Mouse (Mus musculus): ENCODE results near the gene Tbc1d10c.

Gene Tbc1d10c

DNA sequence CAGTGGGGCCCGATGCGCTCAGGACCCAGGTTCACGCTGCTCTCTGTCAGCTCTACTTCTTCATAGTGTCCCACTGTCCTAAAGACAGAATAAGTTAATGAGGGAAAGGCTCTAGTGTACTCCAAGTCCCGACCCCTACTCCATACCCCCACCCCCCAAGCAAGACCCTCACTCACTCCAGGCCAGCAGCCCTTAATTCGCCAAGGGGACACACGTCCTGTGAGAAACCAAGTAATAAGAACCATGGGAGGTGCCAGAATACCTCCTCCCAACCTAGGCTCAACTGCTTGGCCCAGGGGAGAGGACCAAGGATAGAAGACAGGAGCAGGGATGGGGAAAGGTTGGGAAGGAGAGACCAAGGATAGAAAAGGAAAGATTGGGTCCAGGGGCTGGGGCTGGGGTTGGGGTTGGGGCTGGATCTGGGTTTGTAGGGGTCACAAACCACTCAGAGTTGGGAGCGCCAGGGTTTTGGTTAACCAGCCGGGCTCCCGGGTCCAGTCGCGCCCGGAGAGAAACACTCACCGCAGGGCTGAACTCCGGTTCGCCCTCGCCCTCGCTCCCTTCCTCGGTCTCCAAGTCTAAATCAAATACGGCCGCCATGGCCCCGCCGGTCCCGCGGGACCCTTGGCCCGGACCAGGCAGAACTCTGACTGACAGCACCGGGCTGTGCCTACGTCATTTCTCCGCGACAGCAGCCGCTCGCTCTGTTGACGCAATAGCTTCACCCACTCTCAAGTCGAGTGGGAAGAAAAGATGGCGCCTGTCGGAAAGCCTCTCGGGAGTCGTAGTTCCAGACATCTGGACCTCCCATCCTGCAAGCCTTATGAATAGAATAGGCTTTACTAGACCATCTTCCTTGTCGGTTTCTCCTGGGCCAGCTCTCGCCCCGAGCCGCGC lies 28.2 kb downstream of the Tbc1d10c start, which contains the start of gene Rps6kb2:
TSS of gene Rps6kb2 (minus strand) at position 709 of the 897 bp plus-strand sequence.
- DNase-seq (ENCODE audit: inconsistent ontology term) = peak; percentile 89

DNA sequence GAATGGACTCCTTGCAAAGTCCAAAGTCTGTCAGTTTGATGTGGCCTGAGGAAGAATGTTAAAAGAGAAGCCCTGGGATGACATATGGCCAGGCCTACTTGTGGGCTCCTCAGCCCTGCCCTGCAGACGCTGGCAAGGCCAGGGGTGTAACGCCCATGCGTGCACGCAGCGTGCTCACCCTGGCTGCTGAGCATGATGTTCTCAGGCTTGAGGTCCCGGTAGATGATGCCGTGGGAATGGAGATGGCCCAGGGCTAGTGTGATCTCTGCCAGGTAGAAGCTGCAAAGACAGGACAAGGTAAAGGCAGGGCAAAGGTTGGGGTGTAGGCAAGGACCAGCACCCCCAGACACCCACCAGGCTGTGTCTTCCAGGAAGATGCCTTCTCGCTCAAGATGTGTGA lies 32.0 kb downstream of the Tbc1d10c start:
- DNase-seq (ENCODE audit: inconsistent ontology term) = no peak

DNA sequence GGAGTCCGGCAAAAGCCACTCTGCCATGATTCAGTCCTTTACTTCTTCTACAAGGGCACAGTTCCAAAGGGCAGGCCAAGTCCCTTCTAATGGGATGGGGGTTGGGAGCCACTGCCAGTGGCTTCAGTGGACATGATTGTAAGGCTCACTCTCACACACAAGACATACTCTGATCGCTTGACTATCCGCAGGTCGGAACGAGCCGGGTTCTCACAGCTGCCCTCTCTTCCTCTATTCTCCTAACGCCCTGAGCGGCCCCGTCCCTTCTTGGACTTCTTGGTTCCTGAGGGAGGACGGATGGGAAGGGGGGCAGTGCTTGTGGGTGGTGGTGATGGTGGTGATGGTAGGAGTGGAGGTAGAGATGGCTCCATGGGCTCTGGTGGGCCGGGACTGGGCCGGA lies 34.3 kb downstream of the Tbc1d10c start:
- DNase-seq (ENCODE audit: inconsistent ontology term) = no peak

GRCm38 (mm10) chr19:4156073-4156579 lies 35.0 kb downstream of the Tbc1d10c start:
- DNase-seq (ENCODE audit: inconsistent ontology term) = no peak

- peak; percentile 48 for DNase-seq (ENCODE audit: inconsistent ontology term)
Measured at GRCm38 (mm10) chr19:4155223-4156072, 35.6 kb downstream of the Tbc1d10c start.

DNA sequence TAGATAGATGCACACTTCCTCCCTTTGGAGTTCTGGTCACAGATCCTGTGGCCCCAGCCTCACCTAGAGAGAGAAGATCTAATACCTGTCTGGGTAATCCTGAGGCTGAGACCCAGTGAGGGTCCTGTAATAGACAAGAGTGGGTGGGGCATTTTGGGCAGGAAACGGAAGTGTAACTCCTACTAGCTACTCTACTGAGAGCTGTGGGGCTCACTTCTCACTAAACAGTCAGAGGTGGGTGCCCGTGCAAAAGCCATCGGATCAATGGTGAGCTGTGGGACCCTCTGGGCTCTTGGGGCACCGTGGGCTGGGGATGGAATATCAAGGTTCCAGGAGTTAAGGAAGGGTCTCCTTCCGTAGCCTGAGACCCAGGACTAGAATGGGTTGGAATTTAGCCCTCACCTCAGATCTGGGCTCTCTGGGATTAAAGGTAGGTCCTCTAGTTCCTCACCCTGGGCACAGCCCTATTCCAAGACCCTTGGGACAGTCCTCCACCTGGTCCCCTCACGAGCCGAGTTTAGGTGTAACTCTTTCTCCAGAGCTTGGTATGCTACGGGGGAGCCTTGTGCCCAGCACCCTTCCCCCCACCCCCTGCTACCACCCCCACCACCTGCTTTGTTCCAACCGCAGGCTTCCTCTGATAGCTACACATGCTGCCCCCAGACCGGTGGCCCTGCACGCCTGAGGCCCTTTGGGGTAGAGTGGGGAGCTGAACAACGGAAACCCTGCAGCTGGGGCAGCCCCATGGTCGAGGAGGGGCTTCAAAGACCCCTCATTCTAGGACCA lies 36.5 kb downstream of the Tbc1d10c start:
- DNase-seq (ENCODE audit: inconsistent ontology term) = no peak

- no peak for DNase-seq (ENCODE audit: inconsistent ontology term)
Measured at GRCm38 (mm10) chr19:4153232-4153654, 37.8 kb downstream of the Tbc1d10c start, which contains the start of gene Ptprcap. Gene Ptprcap, plus strand, starts transcription at chr19:4153604.

DNA sequence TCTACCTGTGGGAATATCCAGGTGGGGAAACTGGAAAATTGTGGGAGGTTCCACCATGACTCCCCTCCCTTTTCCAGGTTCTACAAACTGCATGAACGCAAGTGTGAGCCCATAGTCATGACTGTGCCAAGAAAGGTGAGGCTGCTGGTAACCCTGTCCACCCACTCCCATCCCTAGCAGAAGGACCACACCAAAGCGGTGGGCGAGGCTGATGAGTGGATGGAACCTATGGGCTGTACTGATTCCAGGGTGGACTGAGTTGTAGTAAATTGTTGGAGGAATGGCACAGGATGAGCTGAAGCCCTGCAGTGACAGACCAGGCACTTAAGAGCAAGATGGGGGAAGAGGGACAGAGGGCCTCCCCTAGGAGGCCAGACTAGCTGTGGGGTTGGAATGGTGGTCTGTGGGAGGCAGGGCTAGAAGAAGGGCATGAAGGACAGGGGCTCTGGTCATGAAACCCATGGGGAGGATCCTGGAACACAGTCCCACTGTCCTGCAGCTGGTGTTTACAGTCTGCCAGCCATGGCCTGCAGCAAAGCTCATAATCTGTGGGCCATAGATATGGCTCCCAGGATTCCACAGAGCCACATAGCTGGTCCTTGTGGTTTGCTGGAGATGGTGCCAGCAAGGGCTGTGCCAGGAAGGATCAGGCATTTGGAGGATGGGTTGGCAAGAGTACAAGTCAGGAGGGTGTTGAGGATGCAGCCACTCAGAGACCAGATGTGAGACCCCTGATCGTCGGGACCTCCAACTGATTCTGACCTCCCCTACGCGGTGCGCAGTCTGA lies 38.4 kb downstream of the Tbc1d10c start:
- peak; percentile 60 for DNase-seq (ENCODE audit: inconsistent ontology term)

DNA sequence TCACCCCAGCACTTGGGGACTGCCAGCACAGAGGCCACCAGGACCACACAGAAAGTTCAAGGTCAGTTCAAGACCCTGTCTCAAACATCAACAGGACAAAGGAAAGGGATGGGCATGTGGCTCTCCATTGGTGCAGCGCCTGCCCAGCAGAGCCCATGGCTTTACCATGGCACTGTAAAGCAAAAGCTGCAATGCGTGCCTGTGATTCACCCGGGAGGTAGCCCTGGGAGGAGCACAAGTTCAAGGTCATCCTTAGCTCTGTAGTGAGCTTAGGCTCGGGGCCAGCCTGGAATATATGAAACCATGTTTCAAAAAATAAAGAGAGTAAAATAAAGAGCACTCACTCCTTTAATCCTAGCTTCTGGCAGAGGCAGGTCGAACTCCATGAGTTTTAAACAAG lies 39.2 kb downstream of the Tbc1d10c start:
- no peak for DNase-seq (ENCODE audit: inconsistent ontology term)

DNA sequence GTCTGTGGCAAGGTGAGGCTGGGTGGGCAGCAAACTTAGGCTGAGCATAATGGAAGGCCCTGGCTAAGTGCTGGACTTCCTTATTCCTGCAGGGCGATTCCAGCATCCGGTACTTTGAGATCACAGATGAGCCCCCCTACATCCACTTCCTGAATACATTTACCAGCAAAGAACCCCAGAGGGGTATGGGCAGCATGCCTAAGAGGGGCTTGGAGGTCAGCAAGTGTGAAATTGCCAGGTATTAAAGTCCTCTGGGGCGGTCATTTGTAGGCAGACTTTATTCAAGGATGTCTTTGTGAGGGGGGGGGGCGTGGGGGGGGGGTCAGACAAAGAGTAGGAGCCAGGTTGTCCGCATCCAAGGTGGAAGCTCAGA lies 39.6 kb downstream of the Tbc1d10c start:
- DNase-seq (ENCODE audit: inconsistent ontology term) = no peak

- DNase-seq (ENCODE audit: inconsistent ontology term) = no peak
Measured at GRCm38 (mm10) chr19:4150567-4151487, 40.3 kb downstream of the Tbc1d10c start.

DNA sequence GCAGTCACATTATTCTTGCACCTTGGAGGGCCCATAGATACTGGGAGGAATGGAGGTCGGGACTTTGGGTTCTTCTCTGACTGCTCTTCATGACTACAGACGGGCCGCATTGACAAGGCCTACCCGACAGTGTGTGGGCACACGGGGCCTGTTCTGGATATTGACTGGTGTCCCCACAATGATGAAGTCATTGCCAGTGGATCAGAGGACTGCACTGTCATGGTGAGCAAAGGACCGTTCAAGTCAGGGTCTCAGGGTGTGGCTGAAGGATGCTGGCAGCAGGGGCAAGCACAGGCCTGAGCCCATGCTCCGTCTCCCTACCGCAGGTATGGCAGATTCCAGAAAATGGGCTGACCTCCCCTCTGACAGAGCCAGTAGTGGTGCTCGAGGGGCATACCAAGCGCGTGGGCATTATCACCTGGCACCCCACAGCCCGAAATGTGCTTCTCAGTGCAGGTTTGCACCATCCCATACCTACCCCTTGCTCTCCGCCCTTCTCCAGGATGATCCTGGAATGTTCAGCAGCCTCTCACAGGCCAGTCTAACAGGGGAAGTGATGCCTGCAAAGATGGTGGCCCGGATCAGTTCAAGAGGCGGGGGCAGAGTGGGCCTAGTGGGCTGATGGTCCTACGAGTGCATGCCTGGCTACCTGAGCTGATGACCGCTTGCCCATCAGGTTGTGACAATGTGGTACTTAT lies 41.2 kb downstream of the Tbc1d10c start:
- DNase-seq (ENCODE audit: inconsistent ontology term) = no peak

- no peak for DNase-seq (ENCODE audit: inconsistent ontology term)
Measured at GRCm38 (mm10) chr19:4149283-4149682, 41.8 kb downstream of the Tbc1d10c start.

GRCm38 (mm10) chr19:4148819-4149218 lies 42.3 kb downstream of the Tbc1d10c start:
- DNase-seq (ENCODE audit: inconsistent ontology term) = no peak

- peak; percentile 97 for DNase-seq (ENCODE audit: inconsistent ontology term)
Measured at GRCm38 (mm10) chr19:4148491-4148806, 42.6 kb downstream of the Tbc1d10c start, which contains the start of gene Coro1b. Gene Coro1b, plus strand, starts transcription at chr19:4148619.

DNA sequence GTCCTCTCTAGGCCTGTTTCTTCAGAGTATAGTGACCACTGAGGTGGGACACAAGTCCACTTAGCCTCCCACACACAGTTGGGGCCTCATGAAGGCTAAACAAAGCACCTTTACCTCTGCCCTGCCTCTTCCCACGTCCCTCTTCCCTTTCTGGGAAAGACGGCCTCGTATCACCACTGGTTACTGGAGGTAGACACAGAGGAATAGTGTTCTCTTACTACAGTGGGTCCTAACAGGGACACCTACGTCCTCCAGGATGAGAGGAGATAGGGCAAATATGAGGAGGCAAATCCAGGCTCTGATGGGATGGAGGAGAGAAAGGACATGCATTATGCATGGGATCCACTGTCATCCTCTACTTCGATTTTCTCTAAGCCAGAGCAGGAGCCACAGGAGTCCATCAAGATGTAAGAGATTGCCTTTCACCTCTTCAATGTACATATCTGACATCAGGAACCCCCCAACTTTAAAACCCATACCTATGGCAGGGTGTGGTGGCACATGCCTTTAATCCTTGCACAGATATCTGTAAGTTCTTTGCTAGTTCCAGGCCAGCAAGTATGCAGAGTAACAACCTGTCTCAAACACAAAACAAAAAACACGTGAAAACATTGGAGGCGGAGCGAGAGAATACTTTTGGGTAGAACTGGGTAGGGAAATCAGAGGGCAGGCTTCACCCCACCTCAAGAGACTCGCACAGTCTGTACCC lies 43.1 kb downstream of the Tbc1d10c start:
- DNase-seq (ENCODE audit: inconsistent ontology term) = no peak

GRCm38 (mm10) chr19:4147022-4147405 lies 44.1 kb downstream of the Tbc1d10c start:
- no peak for DNase-seq (ENCODE audit: inconsistent ontology term)

DNA sequence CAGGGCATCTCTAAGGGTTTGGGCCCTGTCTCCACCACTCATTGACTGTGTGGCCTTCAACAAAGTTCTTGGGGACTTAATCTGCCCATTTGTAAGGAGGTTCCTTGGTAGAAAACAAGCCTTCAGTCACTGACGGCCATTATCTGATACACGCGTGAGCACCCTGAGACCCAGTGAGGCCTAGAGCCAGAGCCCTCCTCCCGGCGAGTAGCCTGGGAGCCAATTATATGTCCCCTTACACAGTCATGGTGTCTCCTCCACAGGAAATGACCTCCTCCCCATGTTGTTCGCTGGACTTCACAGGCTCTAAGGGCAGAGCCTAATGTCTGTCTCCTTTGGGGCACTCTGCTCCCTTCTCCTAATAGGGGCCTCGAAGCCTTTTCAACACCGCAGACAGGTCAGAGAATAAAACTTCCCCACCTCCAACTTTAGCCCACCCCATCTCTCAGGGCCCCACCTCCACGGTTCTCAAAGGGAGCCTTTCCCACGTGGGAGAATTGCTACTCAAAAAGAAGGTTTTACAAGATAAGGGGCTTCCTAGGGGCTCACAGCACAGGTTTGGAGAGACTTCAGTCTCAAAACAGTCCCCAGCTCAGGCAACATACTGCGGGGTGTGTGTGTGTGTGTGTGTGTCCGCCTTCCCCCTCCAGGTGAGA lies 44.6 kb downstream of the Tbc1d10c start:
- no peak for DNase-seq (ENCODE audit: inconsistent ontology term)

Measured in Muller cell, postnatal 12 days (primary cell).